Mouse (Mus musculus) heart, adult 18-20 months (tissue): ENCODE measurements around the gene Lrrc74a. TPM values are rescaled to one million over a fixed set of nuclear protein-coding genes. Genes with fewer than 3 reads are reported as not detected.

Source experiments
- DNase-seq, 2 experiments: peaks; one replicate each; pipeline ENCODE4 v3.0.0; 2021 to 2022; ENCODE audit warnings: mixed read lengths in 1 of 2
- total RNA-seq, 2 experiments: library from RNA; stranded (reverse); gene quantifications; 2 replicates each; pipeline ENCODE4 v1.2.3; 2021

The Lrrc74a gene
- total RNA-seq, 2 experiments from 2014 or later = not detected

- peak; percentile 72 to 81 for DNase-seq
These were observed 70.1 kb downstream of the Lrrc74a start for GRCm38 (mm10) chr12:86804308-86804700.

DNA sequence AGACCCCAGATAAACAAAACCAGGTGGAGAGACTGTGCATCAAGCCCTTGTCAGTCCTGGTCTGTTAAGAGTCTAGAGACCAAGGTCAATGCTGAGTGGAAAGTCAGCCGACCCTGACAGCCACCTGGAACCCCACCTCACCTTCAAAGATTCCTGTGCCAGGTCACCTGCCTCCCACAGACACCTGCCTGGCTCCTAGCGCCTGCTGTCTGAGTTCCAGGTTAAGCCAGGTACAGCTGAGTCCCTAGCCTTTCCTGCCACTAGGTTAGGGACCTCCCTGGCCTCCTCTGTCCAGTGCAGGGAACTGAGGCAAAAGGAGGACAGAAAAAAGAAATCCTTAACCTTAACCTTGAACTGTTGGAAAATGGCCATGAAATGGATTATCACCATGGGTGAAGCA lies 70.7 kb downstream of the Lrrc74a start:
- DNase-seq = no peak

DNA sequence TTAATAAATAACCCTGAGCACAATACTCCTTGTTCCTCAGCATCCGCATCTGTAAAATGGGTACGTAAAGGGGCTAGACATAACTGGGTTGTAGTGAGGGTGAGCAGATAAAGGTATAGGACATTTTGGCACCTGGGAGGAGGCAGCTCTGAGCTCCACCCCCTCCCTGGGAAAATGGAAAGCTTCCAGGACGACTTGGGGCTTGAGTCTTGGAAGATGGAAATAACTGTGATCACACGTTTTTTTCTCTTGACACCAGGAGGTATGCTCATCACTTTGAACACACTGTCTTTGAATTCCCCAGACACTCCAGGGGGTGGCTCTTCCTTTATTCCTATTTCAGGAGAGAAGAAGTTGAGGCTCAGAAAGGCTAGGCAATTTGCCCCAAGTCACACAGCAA lies 71.1 kb downstream of the Lrrc74a start:
- no peak for DNase-seq

DNA sequence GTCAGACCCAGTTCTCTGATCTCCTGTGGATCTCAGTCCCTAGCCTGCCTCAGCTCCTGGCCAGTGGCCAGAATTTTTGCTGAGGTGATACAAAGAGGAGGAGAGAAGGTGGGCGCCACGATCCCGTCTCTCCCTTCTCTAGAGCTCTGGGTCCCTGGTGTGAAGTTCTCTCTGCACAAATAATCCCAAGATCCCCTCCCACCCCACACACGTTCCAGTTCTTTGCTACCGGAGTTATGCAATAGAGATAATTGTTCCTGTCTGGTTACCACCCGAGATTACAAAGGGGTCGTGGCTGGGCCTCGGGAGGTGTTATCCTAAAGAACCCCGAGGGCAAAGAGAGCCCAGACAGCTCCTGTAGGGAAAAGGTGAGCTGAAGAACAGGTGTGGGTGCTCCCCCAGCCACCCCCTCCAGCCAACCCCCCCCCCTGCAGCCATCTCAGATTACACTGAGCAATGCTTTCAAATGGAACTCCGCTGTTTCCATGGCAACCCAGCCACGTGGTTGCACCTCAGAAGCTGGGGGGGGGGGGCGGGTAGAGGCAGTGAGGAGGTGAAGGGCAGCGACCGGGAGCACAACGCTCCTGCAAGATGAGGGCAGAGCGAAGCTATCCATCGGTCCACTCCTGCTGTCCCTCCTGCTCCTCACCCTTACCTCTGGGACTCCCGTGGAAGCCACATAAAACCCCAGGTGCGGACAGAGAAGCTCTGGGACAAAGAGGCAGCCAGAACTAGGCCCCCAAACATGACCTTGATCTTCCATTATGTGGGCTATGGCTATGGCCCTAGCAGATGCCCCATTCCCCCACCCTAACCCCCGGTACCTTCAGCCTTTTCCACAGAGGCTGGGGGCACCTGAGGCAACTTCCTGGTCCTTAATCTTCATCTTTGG lies 72.1 kb downstream of the Lrrc74a start:
- peak in 1 of 2 experiments; percentile 57 for DNase-seq

DNA sequence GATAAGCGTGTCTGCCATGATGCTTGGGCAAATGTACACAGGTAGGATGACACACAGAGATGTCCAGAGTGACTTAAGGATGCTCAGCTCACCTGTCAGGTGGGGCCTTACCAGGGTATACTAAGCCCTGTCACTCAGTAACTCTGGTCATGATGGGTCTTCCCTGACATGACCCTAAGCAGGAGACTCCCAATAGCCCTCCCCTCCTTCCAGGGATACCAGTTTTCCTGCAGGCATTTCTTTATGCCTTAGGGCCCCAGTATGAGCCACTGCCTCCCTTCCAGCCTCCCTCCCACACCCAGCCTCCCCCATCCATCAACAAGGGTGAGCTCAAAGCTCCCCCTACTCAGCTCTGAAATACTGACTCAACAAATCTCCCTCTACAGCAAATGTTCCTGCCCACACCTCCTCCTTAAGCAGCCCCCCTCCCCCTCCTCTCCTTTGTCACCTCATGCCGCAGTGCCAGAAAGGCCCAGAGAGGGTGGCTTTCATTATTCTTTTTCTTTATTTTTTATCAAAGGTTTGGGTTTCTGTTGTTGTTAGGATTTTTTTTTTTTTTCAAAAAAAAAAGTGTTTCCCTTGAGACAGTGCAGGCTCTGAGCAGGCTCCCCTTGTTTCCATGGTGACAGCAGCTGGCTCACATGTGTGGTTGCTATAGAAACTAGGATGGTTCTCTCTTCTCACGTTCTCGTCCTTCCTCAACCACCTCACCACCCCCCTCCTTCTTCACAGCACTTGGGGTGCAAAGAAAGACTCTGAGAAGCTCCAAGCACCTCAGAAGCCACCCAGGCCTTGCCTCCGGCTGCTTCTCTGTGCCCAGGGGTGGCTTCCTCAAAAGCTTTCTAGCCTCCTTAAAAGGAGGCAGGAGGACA lies 73.0 kb downstream of the Lrrc74a start:
- peak in 1 of 2 experiments; percentile 22 for DNase-seq

- no peak for DNase-seq
These were observed 73.6 kb downstream of the Lrrc74a start for GRCm38 (mm10) chr12:86807795-86808128.

GRCm38 (mm10) chr12:86808856-86809255 lies 74.7 kb downstream of the Lrrc74a start:
- no peak for DNase-seq

DNA sequence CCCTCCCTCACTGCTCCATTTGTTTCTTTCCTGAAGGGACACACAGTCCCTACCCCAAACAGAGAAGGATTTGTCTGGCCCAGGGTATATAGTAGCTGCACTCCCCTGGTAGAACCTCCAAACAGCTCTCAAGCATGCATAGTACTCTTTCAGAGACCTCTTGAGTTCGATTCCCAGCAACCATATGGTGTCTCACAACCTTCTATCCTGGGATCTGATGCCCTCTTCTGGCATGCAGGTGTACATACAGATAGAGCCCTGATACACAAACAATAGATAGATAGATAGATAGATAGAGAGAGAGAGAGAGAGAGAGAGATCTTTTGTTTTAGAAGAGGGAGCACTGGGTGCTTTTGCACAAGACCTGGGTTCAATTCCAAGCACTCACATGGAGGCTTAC lies 75.9 kb downstream of the Lrrc74a start:
- no peak for DNase-seq

DNA sequence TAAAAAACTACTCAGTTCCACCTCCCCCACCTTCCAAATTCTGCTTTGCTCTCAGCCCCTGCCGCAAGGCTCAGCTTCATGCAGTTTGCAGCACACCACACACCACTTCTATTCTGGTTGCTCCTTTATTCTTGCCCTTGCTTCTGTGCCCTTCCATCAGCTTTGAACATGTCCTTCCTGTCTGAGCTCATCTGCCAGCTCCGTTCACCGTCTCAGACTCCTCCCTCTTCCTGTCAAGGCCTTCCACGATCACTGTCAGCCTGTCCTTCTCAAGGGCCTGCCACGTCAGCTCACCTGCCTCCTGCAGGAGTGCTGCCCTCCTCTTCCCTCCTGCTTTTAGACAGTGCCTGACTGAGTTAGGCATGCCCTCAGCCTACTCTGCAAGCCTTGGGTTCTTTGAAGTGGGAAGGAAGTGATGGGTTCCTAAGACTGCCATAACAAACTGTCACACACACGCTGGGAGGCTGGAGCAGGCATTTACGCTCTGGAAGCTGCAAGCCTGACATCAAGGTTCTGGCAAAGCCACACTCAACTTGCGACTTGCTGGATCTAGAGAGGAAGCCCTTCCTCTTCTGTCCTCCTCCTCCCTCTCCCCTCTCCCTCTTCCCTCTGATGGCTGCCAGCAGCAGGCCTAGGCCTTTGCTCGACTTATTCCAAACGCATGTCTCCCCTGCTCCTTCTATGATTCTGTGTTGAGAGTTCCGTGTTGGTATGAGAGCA lies 76.7 kb downstream of the Lrrc74a start:
- peak; percentile 42 to 58 for DNase-seq

- no peak for DNase-seq
These were observed 78.6 kb downstream of the Lrrc74a start for GRCm38 (mm10) chr12:86812782-86813181.

Other genes with a start within 250 kb of the Lrrc74a start
- 10 to 100 TPM in 1 of 2 experiments, 1 to 10 TPM in 1; 9.2 to 18.5 TPM for gene Vash1, start 55.7 kb upstream of the Lrrc74a start, total RNA-seq
- gene Angel1, start 7.9 kb upstream of the Lrrc74a start, total RNA-seq = 1 to 10 TPM; 3.0 to 3.2 TPM
- gene Irf2bpl, start 150.4 kb downstream of the Lrrc74a start, total RNA-seq = 10 to 100 TPM; 30.0 to 30.5 TPM
- gene Cipc, start 212.7 kb downstream of the Lrrc74a start, total RNA-seq = 10 to 100 TPM; 37.1 to 40.8 TPM